Mouse (Mus musculus): Measurements from ENCODE around the gene Mapk12. TPM values are rescaled to one million over a fixed set of nuclear protein-coding genes. Genes with fewer than 3 reads are reported as not detected.

The Mapk12 gene
- polyA plus RNA-seq, 1 experiment, result 35.0 TPM

DNA sequence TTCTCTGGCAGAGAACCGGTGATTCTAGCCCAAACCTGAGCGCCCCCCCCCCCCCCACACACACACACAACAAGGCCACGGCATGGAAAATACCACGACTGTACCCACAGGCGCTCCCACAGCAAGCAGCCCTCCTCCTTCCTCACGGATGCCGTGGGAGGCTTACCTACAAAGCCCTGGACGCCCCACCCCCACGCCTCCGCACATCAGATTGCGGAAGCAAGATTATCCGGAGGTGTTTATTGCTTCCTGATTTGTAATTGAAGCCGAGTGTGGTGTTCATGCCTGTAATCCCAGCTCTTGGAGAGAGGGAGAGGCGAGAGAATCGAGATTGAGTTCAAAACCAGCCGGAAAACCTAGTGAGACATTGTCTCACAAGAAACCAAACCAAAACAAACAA is 6.5 kb upstream of the Mapk12 start:
- Histone ChIP-seq H3K4me2 (ENCODE audit: low read depth) (no peak overlapping the region), H3K27me3 (ENCODE audit: control insufficient read depth, insufficient read depth, insufficient read length) (no peaks in the 10 kb centered on the region), H3ac (ENCODE audit: control insufficient read depth, insufficient read length) (no peak overlapping the region), H3K4me3 (no peak overlapping the region), H3K36me3 (ENCODE audit: control insufficient read depth, insufficient read depth) (no peaks in the 10 kb centered on the region), H3K79me2 (ENCODE audit: control insufficient read depth, insufficient read depth) (no peaks in the 10 kb centered on the region)
- no peak for TF ChIP-seq MYOG (IDR thresholded peaks at IDR 0.05; ENCODE audit: control insufficient read depth in 1 of 3, insufficient read depth in 1 of 3, insufficient read length in 2 of 3, low read depth in 2 of 3)
- TF ChIP-seq POLR2A (IDR thresholded peaks at IDR 0.05; ENCODE audit: insufficient read length, low read depth), result no peak
- TF ChIP-seq TCF12 (IDR thresholded peaks at IDR 0.05; ENCODE audit: insufficient read depth, poor library complexity, severe bottlenecking), result no peak
- no peak for TF ChIP-seq MAX (IDR thresholded peaks at IDR 0.05; ENCODE audit: low read depth)
- TF ChIP-seq E2F4 (IDR thresholded peaks at IDR 0.05; ENCODE audit: insufficient read depth), result no peak
- TF ChIP-seq MYOD1 (IDR thresholded peaks at IDR 0.05; ENCODE audit: control insufficient read depth in 1 of 3, insufficient read length in 2 of 3, low read depth in 2 of 3), result no peak
- no peak for TF ChIP-seq POLR2AphosphoS2 (IDR thresholded peaks at IDR 0.05; ENCODE audit: insufficient read length, low read depth)
- no peak for TF ChIP-seq CEBPB (IDR thresholded peaks at IDR 0.05; ENCODE audit: insufficient read depth, poor library complexity, severe bottlenecking)
- TF ChIP-seq SRF (IDR thresholded peaks at IDR 0.05; ENCODE audit: control insufficient read depth, insufficient read length, low read depth), result no peak

DNA sequence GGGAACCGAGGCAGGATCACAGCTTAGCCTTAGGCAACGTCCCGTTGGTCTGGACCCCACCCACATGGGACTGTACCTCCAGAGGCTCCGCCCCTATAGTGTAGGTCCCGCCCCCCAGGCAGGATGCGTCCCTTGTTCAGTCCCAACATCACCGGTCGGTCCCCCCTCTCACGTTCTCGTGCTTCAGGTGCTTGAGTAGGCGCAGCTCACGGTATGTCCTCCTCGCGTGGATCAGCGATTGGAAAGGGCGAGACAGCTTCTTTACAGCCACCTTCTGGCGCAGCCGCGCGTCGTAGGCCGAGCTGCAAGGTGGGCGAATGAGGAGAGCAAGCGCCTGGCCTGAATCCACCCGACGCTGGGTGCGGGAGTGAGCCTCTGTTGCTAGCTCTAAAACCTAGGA is 6.0 kb upstream of the Mapk12 start:
- H3K4me3 ChIP-seq, result no peak overlapping the region
- H3K27me3 ChIP-seq (ENCODE audit: control insufficient read depth, insufficient read depth, insufficient read length), result no peaks in the 10 kb centered on the region

DNA sequence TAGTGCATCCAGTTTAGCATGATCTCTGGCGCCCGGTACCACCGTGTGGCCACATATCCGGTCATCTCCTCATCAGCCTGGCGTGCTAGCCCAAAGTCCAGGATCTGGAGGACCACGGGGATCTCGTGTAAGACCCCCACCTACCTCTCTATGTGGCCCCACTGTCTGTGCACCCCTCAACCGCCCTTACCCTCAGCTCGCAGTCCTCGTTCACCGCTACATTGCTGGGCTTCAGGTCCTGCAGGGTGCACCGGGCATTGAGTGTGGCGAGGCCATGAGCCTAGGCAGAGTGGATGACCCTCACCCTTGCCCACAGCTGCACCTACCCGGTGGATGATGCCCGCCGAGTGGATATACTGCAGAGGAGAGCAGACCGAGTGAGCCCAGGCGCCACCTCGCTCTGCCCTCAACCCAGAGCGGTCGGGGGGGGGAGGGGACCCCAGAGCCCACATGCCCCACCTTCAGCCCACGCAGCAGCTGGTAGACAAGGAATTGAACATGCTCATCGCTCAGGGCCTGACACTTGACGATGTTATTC is 5.4 kb upstream of the Mapk12 start:
- no peaks in the 10 kb centered on the region for H3K27me3 ChIP-seq (ENCODE audit: control insufficient read depth, insufficient read depth, insufficient read length)
- H3K4me3 ChIP-seq, result no peak overlapping the region
- no peak overlapping the region for H3ac ChIP-seq (ENCODE audit: control insufficient read depth, insufficient read length)
- no peak overlapping the region for H3K4me2 ChIP-seq (ENCODE audit: low read depth)
- no peak for TF ChIP-seq TCF3 (IDR thresholded peaks at IDR 0.05; ENCODE audit: insufficient read length, low read depth)
- no peak for TF ChIP-seq CEBPB (IDR thresholded peaks at IDR 0.05; ENCODE audit: insufficient read depth, poor library complexity, severe bottlenecking)
- TF ChIP-seq MYOD1 (IDR thresholded peaks at IDR 0.05; ENCODE audit: control insufficient read depth in 1 of 3, insufficient read length in 2 of 3, low read depth in 2 of 3), result no peak
- TF ChIP-seq USF1 (IDR thresholded peaks at IDR 0.05; ENCODE audit: low read depth), result no peak
- TF ChIP-seq E2F4 (IDR thresholded peaks at IDR 0.05; ENCODE audit: insufficient read depth), result no peak
- no peak for TF ChIP-seq TCF12 (IDR thresholded peaks at IDR 0.05; ENCODE audit: insufficient read depth, poor library complexity, severe bottlenecking)
- no peak for TF ChIP-seq SRF (IDR thresholded peaks at IDR 0.05; ENCODE audit: control insufficient read depth, insufficient read length, low read depth)
- no peak for TF ChIP-seq REST (IDR thresholded peaks at IDR 0.05; ENCODE audit: insufficient read depth, insufficient read length)
- TF ChIP-seq POLR2AphosphoS2 (IDR thresholded peaks at IDR 0.05; ENCODE audit: insufficient read length, low read depth), result no peak
- TF ChIP-seq POLR2A (IDR thresholded peaks at IDR 0.05; ENCODE audit: insufficient read length, low read depth), result no peak
- no peak for TF ChIP-seq MAX (IDR thresholded peaks at IDR 0.05; ENCODE audit: low read depth)
- no peak for TF ChIP-seq MYOG (IDR thresholded peaks at IDR 0.05; ENCODE audit: control insufficient read depth in 1 of 3, insufficient read depth in 1 of 3, insufficient read length in 2 of 3, low read depth in 2 of 3)
- no peaks in the 10 kb centered on the region for H3K79me2 ChIP-seq (ENCODE audit: control insufficient read depth, insufficient read depth)
- no peaks in the 10 kb centered on the region for H3K36me3 ChIP-seq (ENCODE audit: control insufficient read depth, insufficient read depth)

More for the DNA sequence above, 6.0 kb upstream of the Mapk12 start:
- TF ChIP-seq POLR2A (IDR thresholded peaks at IDR 0.05; ENCODE audit: insufficient read length, low read depth) (no peak), USF1 (IDR thresholded peaks at IDR 0.05; ENCODE audit: low read depth) (no peak), REST (IDR thresholded peaks at IDR 0.05; ENCODE audit: insufficient read depth, insufficient read length) (no peak)
- H3K36me3 ChIP-seq (ENCODE audit: control insufficient read depth, insufficient read depth), result no peaks in the 10 kb centered on the region
- H3ac ChIP-seq (ENCODE audit: control insufficient read depth, insufficient read length), result no peak overlapping the region
- no peaks in the 10 kb centered on the region for H3K79me2 ChIP-seq (ENCODE audit: control insufficient read depth, insufficient read depth)
- H3K4me2 ChIP-seq (ENCODE audit: low read depth), result no peak overlapping the region

DNA sequence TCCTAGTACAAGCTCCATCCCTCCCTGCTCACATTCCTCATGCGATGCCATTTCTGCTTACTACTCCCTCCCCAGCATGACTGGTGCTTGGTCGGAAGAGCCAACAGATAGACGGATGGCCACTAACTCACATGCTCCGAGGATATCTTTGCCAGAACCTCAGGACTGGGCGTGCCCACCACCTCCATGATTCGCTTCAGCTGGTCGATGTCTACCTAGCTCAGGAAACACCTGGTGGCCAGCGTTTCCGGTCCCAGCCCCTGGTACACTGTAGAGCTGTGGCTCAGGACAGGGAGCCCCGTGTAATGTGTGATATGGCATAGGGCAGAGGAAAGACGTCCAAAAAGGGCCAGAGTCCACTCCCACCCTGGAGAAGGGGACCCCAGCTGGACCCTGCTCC is 4.5 kb upstream of the Mapk12 start:
- no peaks in the 10 kb centered on the region for H3K36me3 ChIP-seq (ENCODE audit: control insufficient read depth, insufficient read depth)
- H3K4me3 ChIP-seq, result no peak overlapping the region
- no peak overlapping the region for H3ac ChIP-seq (ENCODE audit: control insufficient read depth, insufficient read length)
- TF ChIP-seq E2F4 (IDR thresholded peaks at IDR 0.05; ENCODE audit: insufficient read depth), result no peak
- TF ChIP-seq SRF (IDR thresholded peaks at IDR 0.05; ENCODE audit: control insufficient read depth, insufficient read length, low read depth), result no peak
- no peak for TF ChIP-seq POLR2AphosphoS2 (IDR thresholded peaks at IDR 0.05; ENCODE audit: insufficient read length, low read depth)
- no peak for TF ChIP-seq MYOG (IDR thresholded peaks at IDR 0.05; ENCODE audit: control insufficient read depth in 1 of 3, insufficient read depth in 1 of 3, insufficient read length in 2 of 3, low read depth in 2 of 3)
- TF ChIP-seq REST (IDR thresholded peaks at IDR 0.05; ENCODE audit: insufficient read depth, insufficient read length), result no peak
- TF ChIP-seq MAX (IDR thresholded peaks at IDR 0.05; ENCODE audit: low read depth), result no peak
- TF ChIP-seq MYOD1 (IDR thresholded peaks at IDR 0.05; ENCODE audit: control insufficient read depth in 1 of 3, insufficient read length in 2 of 3, low read depth in 2 of 3), result no peak
- no peak for TF ChIP-seq CEBPB (IDR thresholded peaks at IDR 0.05; ENCODE audit: insufficient read depth, poor library complexity, severe bottlenecking)
- TF ChIP-seq POLR2A (IDR thresholded peaks at IDR 0.05; ENCODE audit: insufficient read length, low read depth), result no peak
- no peak for TF ChIP-seq USF1 (IDR thresholded peaks at IDR 0.05; ENCODE audit: low read depth)
- no peak for TF ChIP-seq TCF12 (IDR thresholded peaks at IDR 0.05; ENCODE audit: insufficient read depth, poor library complexity, severe bottlenecking)
- no peak for TF ChIP-seq TCF3 (IDR thresholded peaks at IDR 0.05; ENCODE audit: insufficient read length, low read depth)
- H3K4me2 ChIP-seq (ENCODE audit: low read depth), result no peak overlapping the region
- H3K27me3 ChIP-seq (ENCODE audit: control insufficient read depth, insufficient read depth, insufficient read length), result no peaks in the 10 kb centered on the region
- H3K79me2 ChIP-seq (ENCODE audit: control insufficient read depth, insufficient read depth), result no peaks in the 10 kb centered on the region

DNA sequence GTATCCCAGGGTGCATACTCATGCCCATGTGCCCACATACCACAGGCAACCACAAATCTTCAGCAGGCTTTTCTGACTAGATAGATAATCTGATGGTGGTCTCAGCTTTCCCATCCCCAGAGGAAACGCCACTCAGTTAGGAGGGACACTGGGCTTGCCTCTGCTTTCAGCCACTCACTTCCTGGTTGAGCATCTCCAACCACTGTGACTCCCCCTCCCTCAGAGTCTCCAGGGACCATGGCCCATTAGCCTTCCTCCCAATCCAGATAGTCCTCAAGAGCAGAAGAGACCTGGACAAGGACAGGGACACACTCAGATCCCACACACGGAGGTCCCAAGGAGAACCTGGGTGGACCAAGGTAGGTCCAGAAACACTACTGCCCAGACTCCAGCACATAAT is 2.6 kb upstream of the Mapk12 start:
- TF ChIP-seq CEBPB (IDR thresholded peaks at IDR 0.05; ENCODE audit: insufficient read depth, poor library complexity, severe bottlenecking) (no peak), USF1 (IDR thresholded peaks at IDR 0.05; ENCODE audit: low read depth) (no peak)
- H3K4me2 ChIP-seq (ENCODE audit: low read depth), result no peak overlapping the region
- no peaks in the 10 kb centered on the region for H3K27me3 ChIP-seq (ENCODE audit: control insufficient read depth, insufficient read depth, insufficient read length)
- H3ac ChIP-seq (ENCODE audit: control insufficient read depth, insufficient read length), result no peak overlapping the region
- no peak overlapping the region for H3K4me3 ChIP-seq
- no peaks in the 10 kb centered on the region for H3K36me3 ChIP-seq (ENCODE audit: control insufficient read depth, insufficient read depth)
- no peaks in the 10 kb centered on the region for H3K79me2 ChIP-seq (ENCODE audit: control insufficient read depth, insufficient read depth)
